Mouse (Mus musculus) spleen, adult 18-20 months (tissue): ENCODE measurements around the gene Acp2.
A peak's percentile ranks its signal among the peaks of the same experiment; 100 is the strongest.

ENCODE experiments used
- DNase-seq, 2 experiments: peaks; one replicate each; pipeline ENCODE4 v3.0.0; 2022; ENCODE audit warnings: mixed read lengths in 2 of 2

Acp2 gene

DNA sequence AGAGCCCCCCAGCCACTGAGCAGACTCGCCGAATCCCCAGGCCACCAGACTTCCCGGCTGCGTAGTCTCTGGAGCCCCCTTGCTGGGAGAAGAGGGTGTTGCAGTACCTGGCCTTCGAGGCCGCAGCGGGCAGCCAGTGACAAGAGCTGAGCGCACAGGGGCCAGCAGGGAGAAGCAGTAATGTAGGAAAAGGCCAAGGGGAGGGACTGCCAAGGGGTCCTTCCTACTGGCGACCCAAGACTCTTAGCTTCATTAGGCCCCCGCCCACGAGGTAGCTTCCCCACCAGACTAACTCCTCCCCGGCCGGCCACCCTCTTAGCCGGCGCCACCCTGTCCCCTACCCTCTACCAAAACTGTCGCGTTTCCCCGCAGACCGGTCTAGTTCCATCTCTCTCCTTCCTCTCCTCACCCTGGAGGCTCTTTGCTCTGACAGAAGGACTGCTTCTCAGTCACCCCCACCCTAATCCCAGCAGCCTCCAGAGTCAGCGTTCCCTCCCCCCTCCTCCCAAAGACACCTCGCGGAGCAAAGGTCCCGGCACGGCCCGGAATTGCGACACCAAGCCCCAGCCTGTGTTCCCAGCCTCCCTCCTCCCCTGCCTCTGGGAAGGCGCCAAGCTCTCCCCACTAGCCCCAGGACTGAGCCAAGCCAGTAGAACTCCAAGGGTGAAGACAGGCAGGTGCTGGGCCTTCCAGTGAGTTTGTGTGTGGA is 7.9 kb upstream of the Acp2 start:
- peak; percentile 32 to 63 for DNase-seq

DNA sequence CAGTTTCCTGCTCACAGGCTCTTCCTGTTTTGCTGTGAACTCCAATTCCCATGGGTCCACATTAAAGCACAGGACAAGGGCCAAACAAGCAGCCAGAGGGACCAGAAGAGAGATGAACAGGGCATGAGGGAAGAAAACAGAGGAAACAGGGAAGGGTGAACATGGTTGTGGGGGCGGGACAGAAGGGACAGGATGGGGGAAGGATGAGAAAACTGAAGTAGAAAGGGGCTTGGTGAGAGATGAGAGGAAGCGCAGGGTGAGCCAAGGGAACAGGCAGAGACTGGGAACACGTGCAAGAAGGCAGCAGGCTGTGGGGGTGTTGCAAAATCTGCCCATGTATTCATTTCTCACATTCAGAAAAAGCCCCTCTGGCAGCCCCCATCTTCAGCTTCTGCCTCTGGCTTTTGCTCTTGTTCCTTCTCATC is 6.1 kb upstream of the Acp2 start:
- no peak for DNase-seq

DNA sequence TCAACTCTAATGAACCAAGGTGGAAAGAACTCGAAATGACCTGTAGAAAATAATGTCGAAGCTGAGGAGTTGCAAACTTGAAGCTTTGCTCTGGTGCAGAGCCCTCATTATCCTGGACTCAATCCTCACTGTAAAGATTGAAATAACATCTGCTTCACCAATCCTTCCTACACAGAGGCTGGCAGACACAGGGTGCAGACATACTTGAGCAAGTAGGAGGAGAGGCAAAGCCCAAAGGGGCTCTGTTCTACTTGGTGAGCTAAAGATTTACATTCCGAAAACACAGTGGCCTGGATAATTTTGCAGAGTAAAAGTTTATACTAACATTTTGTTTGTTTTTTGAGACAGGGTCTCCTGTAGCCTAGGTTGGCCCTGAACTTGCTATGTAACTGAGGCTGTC is 3.8 kb upstream of the Acp2 start:
- no peak for DNase-seq

DNA sequence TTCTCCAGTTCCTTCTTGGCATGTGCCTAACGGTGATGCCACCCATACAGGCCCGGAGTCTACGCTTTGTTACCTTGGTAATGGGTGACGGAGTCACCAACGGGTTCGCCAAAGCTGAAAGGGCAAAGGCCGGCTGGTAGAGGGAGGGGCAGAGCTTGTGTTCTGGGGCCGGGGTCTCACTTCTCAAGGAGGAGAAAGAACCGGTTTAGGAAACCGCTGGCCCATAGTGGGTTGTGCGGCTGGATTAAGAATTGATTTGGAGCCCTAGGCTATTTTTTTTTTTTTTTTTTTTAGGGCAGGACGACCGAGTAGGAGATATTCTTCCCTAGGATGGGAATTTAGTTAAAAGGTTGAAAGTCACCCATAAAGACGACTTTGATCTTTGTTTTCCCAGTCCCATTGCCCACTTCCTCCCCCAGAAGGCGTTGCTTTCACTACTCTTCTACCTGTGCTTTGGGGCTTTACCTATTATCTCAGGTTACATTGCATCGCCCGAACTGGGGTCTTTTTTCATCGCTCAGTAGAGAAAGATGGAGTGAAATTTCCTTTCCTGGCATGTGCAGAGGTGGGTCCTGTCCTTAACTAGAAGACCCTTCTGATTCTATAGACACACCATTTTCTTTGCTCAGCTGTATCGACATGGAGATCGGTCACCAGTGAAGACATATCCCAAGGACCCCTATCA is 429 bp downstream of the Acp2 start:
- no peak for DNase-seq

DNA sequence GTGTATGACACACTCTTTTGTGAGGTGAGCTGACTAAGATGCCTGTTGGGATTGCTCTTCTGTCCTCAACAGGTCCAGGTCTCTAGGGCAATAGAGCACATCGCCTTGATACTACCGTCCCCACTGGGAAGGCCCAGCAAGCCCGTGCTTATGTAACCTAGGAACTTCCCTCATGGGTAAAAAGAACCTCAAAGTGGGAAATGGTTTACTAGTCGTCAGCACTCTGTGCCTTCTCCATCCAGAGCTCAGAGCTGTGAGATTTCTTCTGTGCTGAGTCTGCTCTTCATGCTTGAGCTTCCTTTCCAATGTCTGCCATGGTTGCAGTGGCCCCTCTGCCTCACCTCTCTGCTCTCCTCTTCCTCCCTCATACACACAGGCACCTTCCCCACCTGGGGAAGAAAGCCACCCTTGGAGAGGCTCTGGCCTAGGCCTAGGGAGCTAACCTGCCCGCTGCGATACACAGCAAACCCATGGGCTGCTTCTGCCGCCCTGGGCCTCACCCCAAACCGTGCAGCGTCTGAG is 3.6 kb downstream of the Acp2 start:
- no peak for DNase-seq

DNA sequence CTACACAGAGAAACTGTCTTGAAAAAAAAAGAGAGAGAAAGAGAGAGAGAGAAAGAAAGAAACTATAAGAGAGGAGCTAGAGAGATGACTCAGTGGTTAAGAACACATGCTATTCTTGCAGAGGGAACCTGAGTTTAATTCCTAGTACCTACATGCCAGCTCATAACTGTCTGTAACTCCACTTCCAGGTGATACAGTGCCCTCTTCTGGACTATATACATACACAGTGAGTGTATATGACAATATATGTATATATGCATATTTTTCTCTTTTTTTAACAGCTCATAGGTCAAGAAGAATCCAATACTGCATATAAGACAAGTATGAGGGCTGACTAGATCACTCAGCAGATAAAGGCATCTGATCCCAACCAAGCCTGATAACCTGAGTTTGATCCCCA is 10.6 kb downstream of the Acp2 start:
- DNase-seq = no peak

DNA sequence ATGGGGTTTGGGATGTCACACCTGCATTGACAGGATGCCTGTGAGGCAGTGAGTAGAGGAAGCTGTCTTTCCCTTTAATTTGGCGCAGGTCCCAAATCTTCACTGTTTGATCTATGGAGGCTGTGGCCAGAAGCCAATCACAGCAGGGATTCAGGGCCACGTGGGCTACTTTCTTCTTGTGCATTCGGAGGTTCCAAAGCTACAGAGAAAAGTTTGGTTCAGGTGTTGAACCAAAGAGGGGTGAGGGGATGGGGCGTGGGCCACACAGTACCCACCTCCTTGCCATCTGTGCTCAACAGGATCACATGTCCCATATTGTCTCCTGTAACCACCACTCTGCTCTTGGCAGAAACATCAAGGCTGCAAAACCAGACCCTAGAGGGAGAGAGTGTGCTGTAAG is 14.3 kb downstream of the Acp2 start:
- no peak for DNase-seq

DNA sequence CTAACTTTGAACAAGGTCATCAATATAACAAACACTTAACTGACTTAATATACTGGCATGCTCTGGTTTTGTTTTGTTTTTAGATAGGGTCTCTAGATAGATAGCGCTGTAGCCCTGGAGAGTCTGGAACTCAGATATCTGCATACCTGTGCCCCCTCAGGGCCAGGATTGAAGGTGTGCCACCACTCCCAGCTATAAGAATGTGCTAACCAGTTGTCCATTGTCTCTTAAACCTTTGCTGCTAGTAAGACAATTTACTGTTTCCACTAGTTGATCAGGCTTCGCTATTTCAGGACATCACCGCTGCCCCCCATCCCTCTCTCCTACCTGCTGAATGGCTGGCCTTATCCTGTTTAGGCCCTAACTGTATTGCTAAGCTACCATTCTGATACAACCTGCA is 17.8 kb downstream of the Acp2 start:
- DNase-seq = no peak

DNA sequence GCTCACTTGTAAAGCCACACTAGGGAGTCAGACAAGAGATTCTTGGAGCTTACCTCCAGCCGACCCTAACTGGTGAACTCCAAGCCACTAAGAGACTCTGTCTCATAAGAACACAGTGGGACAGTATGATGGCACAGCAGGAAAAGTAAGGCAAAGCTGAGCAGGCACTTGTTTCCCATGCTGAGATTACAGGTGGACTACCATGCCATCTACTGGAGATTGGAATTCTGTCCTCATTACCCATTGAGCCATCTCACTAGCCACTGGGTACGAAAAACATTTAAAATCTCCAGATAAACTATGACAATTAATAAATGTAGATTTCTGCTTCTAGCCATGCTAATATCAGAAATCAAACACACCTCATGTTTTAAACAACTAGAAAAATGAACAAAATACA is 20.9 kb downstream of the Acp2 start:
- no peak for DNase-seq

DNA sequence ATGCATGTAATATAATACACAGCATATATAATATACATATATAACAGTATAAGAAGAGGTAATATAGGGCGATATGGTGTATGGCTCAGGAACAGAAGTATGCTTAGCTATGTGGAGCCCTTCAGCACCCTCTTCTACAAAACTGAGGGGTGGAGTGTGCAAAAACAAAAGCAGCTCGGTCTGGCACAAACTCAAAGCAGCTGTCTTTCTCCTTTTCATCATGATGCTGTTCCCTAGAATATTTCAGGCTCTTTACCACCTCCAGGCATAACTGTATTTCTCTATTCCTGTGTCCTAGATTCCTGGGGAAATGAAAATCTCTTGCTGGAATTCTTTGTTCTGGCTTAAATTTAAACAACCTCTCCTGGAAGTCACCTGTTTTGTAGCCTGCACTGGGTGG is 27.1 kb downstream of the Acp2 start:
- DNase-seq = no peak

DNA sequence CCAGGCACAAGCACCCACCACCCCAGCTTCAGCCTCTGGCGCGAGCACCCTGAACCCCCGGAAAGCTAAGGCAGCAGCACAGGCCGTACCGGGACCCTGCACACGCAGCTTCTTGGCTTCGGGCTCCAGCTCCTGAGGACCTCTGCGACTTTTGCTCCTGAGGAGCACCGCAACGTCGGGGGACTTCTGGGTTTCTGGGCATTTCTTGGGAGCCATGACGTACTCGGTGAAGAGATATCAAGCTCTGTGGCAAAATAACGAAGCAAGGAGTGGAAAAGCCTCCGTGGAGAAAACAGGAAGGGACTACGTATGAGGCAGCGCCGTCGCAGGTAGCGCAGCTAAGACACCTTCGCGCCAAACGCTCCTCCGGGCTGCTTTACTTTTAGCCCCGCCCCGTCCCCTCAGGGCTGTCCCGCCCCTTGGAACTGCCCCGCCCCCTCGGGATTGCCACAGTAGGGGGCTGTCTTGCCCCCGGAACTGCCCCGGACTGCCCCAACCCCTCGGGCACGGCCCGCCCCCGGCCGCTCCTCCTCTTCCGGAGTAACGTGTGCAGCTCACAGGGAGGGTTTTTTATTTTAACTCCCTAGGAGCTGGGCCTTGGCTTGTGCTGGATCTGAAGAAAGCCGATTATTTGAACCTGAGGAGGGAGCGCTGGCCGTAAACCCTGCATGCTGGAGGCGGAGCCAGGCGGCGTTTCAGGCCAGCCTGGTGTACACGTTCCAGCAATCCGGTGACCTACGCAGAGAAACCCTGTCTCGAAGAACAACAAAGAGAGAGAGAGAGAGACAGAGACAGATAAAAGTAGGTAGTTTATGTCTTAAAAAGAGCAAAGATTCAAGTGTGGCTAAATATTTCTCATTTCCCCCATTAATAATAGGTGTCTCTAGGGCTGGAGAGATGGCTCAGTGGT is 34.2 kb downstream of the Acp2 start, which contains the start of gene Ddb2:
Gene Ddb2, minus strand, starts transcription at position 382 of the 910 bp plus-strand sequence.
- DNase-seq = peak; percentile 89 to 91

DNA sequence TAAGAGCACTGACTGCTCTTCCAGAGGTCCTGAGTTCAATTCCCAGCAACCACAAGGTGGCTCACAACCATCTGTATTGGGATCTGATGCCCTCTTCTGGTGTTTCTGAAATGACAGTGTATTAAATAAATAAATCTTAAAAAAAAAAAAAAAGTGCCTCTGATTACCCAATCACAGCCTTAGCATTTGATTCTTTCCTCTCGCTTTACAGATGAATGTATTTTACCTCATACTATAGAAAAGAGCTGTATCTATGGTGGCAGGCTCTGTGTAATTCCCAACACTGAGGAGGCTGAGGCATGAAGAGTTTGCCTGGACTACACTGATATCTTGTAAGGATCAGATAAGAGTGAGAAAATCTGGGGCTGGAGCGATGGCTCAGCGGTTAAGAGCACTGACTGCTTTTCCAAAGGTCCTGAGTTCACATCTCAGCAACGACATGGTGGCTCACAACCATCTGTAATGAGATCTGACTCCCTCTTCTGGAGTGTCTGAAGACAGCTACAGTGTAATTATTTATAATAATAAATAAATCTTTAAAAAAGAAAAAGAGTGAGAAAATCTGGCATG is 34.9 kb downstream of the Acp2 start:
- DNase-seq = peak in 1 of 2 experiments; percentile 10

DNA sequence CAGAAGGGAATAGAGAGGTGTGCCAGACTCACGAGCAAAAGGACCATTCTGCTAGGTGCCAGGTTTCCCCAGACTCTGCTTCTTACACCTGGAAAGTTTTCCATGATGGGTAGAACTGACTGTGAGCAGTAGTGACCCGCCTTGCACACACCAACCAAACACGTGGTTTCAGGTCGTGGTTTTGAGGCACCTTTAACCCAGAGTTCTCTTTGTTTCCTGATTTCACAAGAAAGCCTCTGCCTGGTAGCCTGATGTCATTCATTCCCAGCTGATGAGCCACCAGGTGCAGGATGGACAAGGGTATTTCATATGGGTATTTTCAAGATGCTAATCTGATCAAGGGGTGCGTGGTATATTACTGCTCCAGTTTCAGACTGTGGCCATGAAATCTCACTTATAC is 39.9 kb downstream of the Acp2 start:
- DNase-seq = no peak

DNA sequence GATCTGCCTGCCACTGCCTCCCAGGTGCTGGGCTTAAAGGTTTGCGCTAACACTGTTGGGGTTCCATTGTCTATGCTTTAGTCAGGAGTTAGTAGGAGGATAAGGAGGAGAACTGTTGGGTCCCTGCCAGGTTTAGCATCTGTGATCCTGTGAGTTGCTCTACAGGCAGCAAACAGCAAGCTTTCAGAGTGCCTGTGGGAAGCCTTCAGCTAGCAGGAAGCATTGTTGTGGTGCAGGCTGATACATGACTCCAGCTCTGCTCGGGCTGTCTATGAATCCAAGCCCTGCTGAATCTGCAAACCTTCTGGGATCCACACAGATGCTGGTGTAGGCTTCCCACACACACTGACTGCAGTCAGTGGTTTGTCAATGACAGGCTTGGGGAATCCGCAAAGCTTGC is 40.7 kb downstream of the Acp2 start:
- no peak for DNase-seq

DNA sequence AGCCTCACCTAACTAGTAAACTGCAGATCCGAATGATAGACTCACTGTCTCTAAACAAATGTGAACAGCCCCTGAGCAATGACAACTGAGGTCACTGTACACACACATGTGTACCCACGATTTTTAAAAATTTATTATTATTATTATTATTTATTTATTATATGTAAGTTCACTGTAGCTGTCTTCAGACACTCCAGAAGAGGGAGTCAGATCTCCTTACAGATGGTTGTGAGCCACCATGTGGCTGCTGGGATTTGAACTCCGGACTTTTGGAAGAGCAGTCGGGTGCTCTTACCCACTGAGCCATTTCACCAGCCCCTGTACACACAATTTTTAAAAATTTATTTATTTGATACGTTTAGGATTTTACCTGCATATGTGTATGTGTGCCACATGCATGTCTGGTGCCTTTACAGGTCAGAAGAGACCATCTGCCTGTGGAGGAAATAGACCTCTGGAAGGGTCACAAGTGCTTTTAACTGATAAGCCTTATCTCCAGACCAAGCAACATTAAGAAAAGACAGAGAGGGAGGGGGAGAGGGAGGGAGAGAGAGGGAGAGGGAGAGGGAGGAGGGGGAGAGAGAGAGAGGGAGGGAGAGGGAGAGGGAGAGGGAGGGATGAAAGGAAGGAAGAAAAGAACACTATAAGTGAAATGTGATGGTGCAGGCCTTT is 42.0 kb downstream of the Acp2 start:
- DNase-seq = no peak

DNA sequence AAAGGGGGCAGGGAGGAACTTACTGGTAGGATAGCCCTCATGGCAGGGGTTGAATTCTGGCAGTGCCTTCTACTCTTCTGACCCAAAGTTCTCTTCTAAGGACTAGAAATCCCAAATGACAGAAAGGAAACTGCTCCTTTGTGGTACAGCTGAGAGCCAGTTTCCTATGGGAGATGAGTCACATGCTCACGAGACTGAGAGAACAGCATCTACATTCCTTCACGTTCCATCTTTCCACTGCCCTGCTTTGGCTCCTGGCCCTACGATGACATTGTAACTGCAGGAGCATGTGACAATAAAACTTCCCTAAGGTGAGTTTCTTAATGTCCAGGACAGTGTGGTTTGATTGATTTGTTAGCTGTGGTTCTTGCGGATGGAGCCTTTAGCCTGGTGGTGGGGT is 45.7 kb downstream of the Acp2 start:
- DNase-seq = no peak

DNA sequence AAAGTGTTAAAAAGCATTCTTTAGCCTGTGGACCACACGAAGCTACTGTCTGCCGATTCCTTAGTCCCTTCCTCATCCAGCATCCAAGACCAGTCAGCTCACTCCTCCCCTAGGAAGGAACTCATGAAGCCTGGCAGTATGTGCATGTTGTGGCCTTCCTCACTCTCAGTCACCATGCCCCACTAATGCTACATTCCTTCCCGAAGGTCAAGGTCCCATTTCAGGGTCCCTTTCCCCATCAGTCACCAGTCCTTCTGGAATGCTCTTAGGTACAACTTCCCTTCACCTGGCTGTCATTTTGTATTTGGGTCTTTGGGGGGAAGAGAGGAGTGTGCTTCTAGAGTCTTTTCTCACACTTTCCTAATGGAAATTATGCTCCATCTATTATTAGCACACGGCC is 49.3 kb downstream of the Acp2 start:
- no peak for DNase-seq

DNA sequence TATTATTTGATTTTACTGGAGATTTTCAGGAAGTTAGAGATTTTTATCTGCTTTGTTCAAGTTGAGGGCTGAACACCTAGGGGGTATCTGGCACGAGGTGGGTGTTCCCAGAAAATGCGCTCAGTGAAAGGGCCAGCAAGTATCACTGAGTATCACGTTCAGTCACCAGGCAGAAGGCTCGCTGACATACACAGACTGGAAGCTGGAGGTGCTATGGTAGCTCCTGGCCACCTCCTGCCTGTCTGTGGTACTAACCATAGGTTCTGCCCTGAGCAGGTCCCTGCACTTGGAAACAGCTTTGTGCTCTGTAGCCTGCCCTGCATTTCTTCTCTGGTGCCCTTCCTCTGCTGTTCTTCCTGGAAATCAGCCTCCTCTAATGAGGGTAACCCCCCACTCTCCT is 49.8 kb downstream of the Acp2 start:
- no peak for DNase-seq

DNA sequence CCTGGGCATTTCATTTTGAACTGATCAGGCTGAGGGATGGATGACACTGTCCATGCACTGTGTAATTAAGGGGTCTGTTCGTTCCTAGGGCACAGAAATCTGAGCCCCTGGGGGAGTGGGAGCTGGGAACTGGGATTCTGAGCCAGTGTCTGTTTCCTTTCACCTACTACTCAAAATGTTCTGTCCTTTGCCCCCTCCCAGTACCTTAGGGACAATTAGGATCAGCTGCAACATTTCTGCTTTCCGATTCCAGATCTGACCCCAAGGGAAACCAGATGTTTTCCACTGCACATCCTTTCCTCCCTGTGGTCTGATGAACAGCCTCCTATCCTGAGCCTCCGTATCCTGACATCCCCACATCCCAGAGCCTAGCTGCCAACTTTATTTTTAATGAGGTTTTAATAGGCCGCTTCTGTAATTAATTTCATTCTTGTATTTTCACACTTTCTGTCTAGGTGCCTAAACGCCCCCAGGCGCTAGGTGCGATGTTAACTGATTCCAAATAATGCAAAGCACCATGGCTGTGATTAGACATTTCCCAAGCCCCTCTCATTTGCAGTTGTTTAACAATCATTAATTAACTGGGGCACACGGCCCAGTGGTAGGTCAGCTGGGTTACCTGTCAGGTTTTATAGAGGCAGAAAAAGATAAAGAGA is 52.2 kb downstream of the Acp2 start:
- DNase-seq = no peak

DNA sequence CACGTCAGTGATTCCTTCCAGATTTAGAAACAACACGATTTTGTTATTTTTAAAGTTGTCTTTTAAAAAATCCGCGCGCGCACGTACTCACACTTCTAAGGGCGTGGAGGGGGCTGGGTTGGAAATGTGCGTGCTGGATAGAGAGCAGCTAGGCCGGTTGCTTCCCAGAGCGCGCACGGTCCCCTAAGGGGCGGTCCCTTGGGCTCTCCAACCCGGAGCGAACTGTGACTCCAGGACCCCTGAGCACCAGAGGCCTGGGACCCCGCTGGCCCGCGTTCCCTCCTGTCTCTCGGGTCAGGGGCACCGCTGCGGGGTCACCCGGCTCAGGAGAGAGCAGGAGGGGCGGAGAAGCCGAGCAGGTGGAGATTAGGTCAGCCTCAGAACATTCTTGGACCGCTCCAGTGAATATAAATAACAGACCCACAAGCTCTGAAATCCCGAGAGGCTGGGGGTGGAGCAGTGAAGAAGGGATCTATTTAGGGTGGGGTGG is 53.0 kb downstream of the Acp2 start, which contains the start of gene Pacsin3:
Gene Pacsin3, plus strand, starts transcription at position 294 of the 490 bp plus-strand sequence.
- DNase-seq = no peak
